Mouse (Mus musculus) thymus, adult 2 months (tissue): ENCODE measurements around the gene Paqr6.

Source experiments
- CTCF ChIP-seq: fragments of 200-500 bp; IDR thresholded peaks from 2 replicates; pipeline ENCODE4 v1.5.1; 2012; ENCODE audit warnings: mild to moderate bottlenecking, control low read depth, low read length, moderate library complexity, borderline replicate concordance; ENCODE audit not compliant: control insufficient read depth, poor library complexity, insufficient read depth; ENCODE audit errors: extremely low read depth
- POLR2A ChIP-seq: fragments of 200-500 bp; IDR thresholded peaks from 2 replicates; pipeline ENCODE4 v1.6.1; 2012; ENCODE audit warnings: mild to moderate bottlenecking, low read length, control low read depth, moderate library complexity; ENCODE audit not compliant: control insufficient read depth, poor library complexity, insufficient read depth; ENCODE audit errors: extremely low read depth

DNA sequence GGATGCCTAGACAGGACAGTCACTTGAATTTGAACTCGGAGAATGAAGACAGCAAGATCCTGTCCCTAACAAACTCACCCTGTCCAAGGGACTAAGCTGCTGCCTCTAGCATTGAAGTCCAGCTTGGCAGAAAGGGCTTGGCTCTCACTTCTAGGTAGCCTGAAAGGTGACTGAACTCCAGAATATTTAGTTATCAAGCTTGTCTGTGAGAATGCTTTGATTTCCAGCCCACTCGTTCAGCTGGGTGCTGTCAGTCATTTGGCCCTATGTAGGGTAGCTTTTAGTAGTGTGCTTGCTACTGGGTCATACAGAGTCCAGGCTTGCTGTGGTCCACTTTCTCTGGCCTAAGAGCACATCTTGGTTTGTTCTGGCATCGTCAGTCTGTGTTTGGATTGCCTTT, 25.4 kb upstream of the Paqr6 start:
- TF ChIP-seq CTCF (no peak), POLR2A (no peak)
